Mouse (Mus musculus) lung, embryonic 15.5 days (tissue): Measurements from ENCODE around the gene Kcnma1. TPM values are rescaled to one million over a fixed set of nuclear protein-coding genes. Genes with fewer than 3 reads are reported as not detected.

Experiments used
- ATAC-seq: fragments of 200-750 bp; cut with Nextera tagmentation; 2 replicates; pipeline ENCODE4 v1.8.0; 2017; ENCODE audit warnings: moderate number of reproducible peaks, borderline replicate concordance; ENCODE audit not compliant: low FRiP score, low TSS enrichment; ENCODE audit errors: extremely low read depth
- H3K27ac ChIP-seq: fragments of 300-500 bp; sonication (generic); 2 replicates; pipeline ENCODE4 v1.5.1; 2015; ENCODE audit warnings: moderate library complexity, mild to moderate bottlenecking, inconsistent platforms
- H3K27me3 ChIP-seq: fragments of 300-500 bp; sonication (generic); 2 replicates; pipeline ENCODE4 v1.6.1; 2015; ENCODE audit warnings: inconsistent platforms
- H3K36me3 ChIP-seq: fragments of 300-500 bp; sonication (generic); 2 replicates; pipeline ENCODE4 v1.6.1; 2015; ENCODE audit warnings: inconsistent platforms
- H3K4me1 ChIP-seq: fragments of 300-500 bp; sonication (generic); 2 replicates; pipeline ENCODE4 v1.6.1; 2015; ENCODE audit warnings: inconsistent platforms
- H3K4me2 ChIP-seq: fragments of 300-500 bp; sonication (generic); 2 replicates; pipeline ENCODE4 v1.6.1; 2015; ENCODE audit warnings: inconsistent platforms, mild to moderate bottlenecking, moderate library complexity
- H3K4me3 ChIP-seq: fragments of 300-500 bp; sonication (generic); 2 replicates; pipeline ENCODE4 v1.5.1; 2015; ENCODE audit warnings: mild to moderate bottlenecking, inconsistent platforms
- H3K9ac ChIP-seq: fragments of 300-500 bp; sonication (generic); 2 replicates; pipeline ENCODE4 v1.6.1; 2015; ENCODE audit warnings: inconsistent platforms
- H3K9me3 ChIP-seq: fragments of 300-500 bp; sonication (generic); 2 replicates; pipeline ENCODE4 v1.6.1; 2016; ENCODE audit warnings: inconsistent platforms
- WGBS: fragments of 180-500 bp; shearing (Covaris S2); methylation state at CpG from one replicate; pipeline ENCODE4 v1.1.7; 2015; 5-methylcytosine and 5-hydroxymethylcytosine counted together
- polyA plus RNA-seq: library from polyadenylated mRNA; unstranded; fragments of >200 nt; fragmentation: Nextera tagmentation; extraction: Ambion mirVana; gene quantifications from 2 replicates; pipeline ENCODE4 v1.2.1, GENCODE M21; 2015

Gene Kcnma1
- polyA plus RNA-seq, 1 experiment from 2014 or later, result 1.4 TPM

- H3K4me1 ChIP-seq, result no peaks in the 10 kb centered on the region
- H3K9me3 ChIP-seq, result no peaks in the 10 kb centered on the region
- H3K9ac ChIP-seq, result no peak overlapping the region
- no peak overlapping the region for H3K4me2 ChIP-seq
- H3K27ac ChIP-seq, result no peak overlapping the region
- H3K36me3 ChIP-seq, result no peaks in the 10 kb centered on the region
- no peaks in the 10 kb centered on the region; the same call in 1 of the 2 replicates for H3K27me3 ChIP-seq
- no peak for ATAC-seq
- 29% methylated on average over 3 of the region's 3 CpGs for WGBS
- H3K4me3 ChIP-seq, result no peak overlapping the region
These were observed 221.6 kb downstream of the Kcnma1 start for GRCm38 (mm10) chr14:23792674-23793073.

- Histone ChIP-seq H3K27ac (no peak overlapping the region), H3K4me1 (no peaks in the 10 kb centered on the region), H3K9me3 (no peaks in the 10 kb centered on the region), H3K4me2 (no peak overlapping the region), H3K9ac (no peak overlapping the region), H3K36me3 (no peaks in the 10 kb centered on the region), H3K27me3 (no peaks in the 10 kb centered on the region; the same call in 1 of the 2 replicates), H3K4me3 (no peak overlapping the region)
- ATAC-seq, result no peak
- WGBS, result 34% methylated on average over 3 of the region's 3 CpGs
These were observed 222.2 kb downstream of the Kcnma1 start for GRCm38 (mm10) chr14:23792076-23792475.

- ATAC-seq, result no peak
- no peaks in the 10 kb centered on the region; the same call in 1 of the 2 replicates for H3K27me3 ChIP-seq
- no peaks in the 10 kb centered on the region for H3K36me3 ChIP-seq
- peaks cover 8% of the 10 kb centered on the region; the same call in 1 of the 2 replicates for H3K4me1 ChIP-seq
- 46% methylated on average over 13 of the region's 13 CpGs for WGBS
- H3K9ac ChIP-seq, result no peak overlapping the region
- H3K4me3 ChIP-seq, result no peak overlapping the region
- H3K4me2 ChIP-seq, result no peak overlapping the region
- no peaks in the 10 kb centered on the region for H3K9me3 ChIP-seq
- H3K27ac ChIP-seq, result no peak overlapping the region
These were observed 223.0 kb downstream of the Kcnma1 start for GRCm38 (mm10) chr14:23791261-23791691.

GRCm38 (mm10) chr14:23786687-23787073 lies 227.6 kb downstream of the Kcnma1 start:
- no peak overlapping the region for H3K27ac ChIP-seq
- H3K4me1 ChIP-seq, result peaks cover 11% of the 10 kb centered on the region; the same call in 1 of the 2 replicates
- no peaks in the 10 kb centered on the region; the same call in 1 of the 2 replicates for H3K27me3 ChIP-seq
- 16% methylated on average over 1 of the region's 1 CpGs for WGBS
- no peak overlapping the region for H3K4me3 ChIP-seq
- H3K9me3 ChIP-seq, result no peaks in the 10 kb centered on the region
- no peak overlapping the region for H3K9ac ChIP-seq
- ATAC-seq, result no peak
- H3K36me3 ChIP-seq, result no peaks in the 10 kb centered on the region
- H3K4me2 ChIP-seq, result no peak overlapping the region

GRCm38 (mm10) chr14:23785921-23786686 lies 228.2 kb downstream of the Kcnma1 start:
- 29% methylated on average over 10 of the region's 10 CpGs for WGBS
- H3K27ac ChIP-seq, result no peak overlapping the region
- no peak overlapping the region for H3K4me3 ChIP-seq
- H3K4me2 ChIP-seq, result no peak overlapping the region
- no peaks in the 10 kb centered on the region; the same call in 1 of the 2 replicates for H3K27me3 ChIP-seq
- no peaks in the 10 kb centered on the region for H3K9me3 ChIP-seq
- no peak for ATAC-seq
- peaks cover 11% of the 10 kb centered on the region; the same call in 1 of the 2 replicates for H3K4me1 ChIP-seq
- no peaks in the 10 kb centered on the region for H3K36me3 ChIP-seq
- H3K9ac ChIP-seq, result no peak overlapping the region

GRCm38 (mm10) chr14:23782845-23783609 lies 231.3 kb downstream of the Kcnma1 start:
- WGBS, result 68% methylated on average over 8 of the region's 8 CpGs
- no peaks in the 10 kb centered on the region for H3K27me3 ChIP-seq
- H3K9me3 ChIP-seq, result no peaks in the 10 kb centered on the region
- H3K36me3 ChIP-seq, result no peaks in the 10 kb centered on the region
- no peak overlapping the region for H3K27ac ChIP-seq
- peaks cover 11% of the 10 kb centered on the region; the same call in 1 of the 2 replicates for H3K4me1 ChIP-seq
- ATAC-seq, result no peak
- no peak overlapping the region for H3K4me2 ChIP-seq
- H3K4me3 ChIP-seq, result no peak overlapping the region
- no peak overlapping the region for H3K9ac ChIP-seq

- H3K9me3 ChIP-seq, result no peaks in the 10 kb centered on the region
- H3K27ac ChIP-seq, result no peak overlapping the region
- H3K36me3 ChIP-seq, result no peaks in the 10 kb centered on the region
- no peak overlapping the region for H3K4me2 ChIP-seq
- ATAC-seq, result no peak
- H3K27me3 ChIP-seq, result no peaks in the 10 kb centered on the region
- H3K9ac ChIP-seq, result no peak overlapping the region
- no peak overlapping the region for H3K4me3 ChIP-seq
- no peaks in the 10 kb centered on the region for H3K4me1 ChIP-seq
- 62% methylated on average over 2 of the region's 2 CpGs for WGBS
These were observed 239.7 kb downstream of the Kcnma1 start for GRCm38 (mm10) chr14:23774542-23774941.

GRCm38 (mm10) chr14:23772685-23773084 lies 241.6 kb downstream of the Kcnma1 start:
- no peak for ATAC-seq
- Histone ChIP-seq H3K4me3 (no peak overlapping the region), H3K27me3 (no peaks in the 10 kb centered on the region), H3K27ac (no peak overlapping the region), H3K36me3 (no peaks in the 10 kb centered on the region), H3K4me2 (no peak overlapping the region), H3K9ac (no peak overlapping the region), H3K4me1 (no peaks in the 10 kb centered on the region), H3K9me3 (no peaks in the 10 kb centered on the region)
- WGBS, result 52% methylated on average over 3 of the region's 3 CpGs

GRCm38 (mm10) chr14:23771794-23772193 lies 242.5 kb downstream of the Kcnma1 start:
- H3K4me1 ChIP-seq, result no peaks in the 10 kb centered on the region
- H3K9ac ChIP-seq, result no peak overlapping the region
- no peak overlapping the region for H3K27ac ChIP-seq
- no peak overlapping the region for H3K4me2 ChIP-seq
- H3K36me3 ChIP-seq, result no peaks in the 10 kb centered on the region
- H3K4me3 ChIP-seq, result no peak overlapping the region
- H3K27me3 ChIP-seq, result no peaks in the 10 kb centered on the region
- ATAC-seq, result no peak
- no peaks in the 10 kb centered on the region for H3K9me3 ChIP-seq
- 71% methylated on average over 1 of the region's 1 CpGs for WGBS

GRCm38 (mm10) chr14:23762471-23762870 lies 251.8 kb downstream of the Kcnma1 start:
- no peak overlapping the region for H3K9ac ChIP-seq
- no peak overlapping the region for H3K27ac ChIP-seq
- no peaks in the 10 kb centered on the region for H3K9me3 ChIP-seq
- H3K27me3 ChIP-seq, result no peaks in the 10 kb centered on the region
- H3K4me1 ChIP-seq, result no peaks in the 10 kb centered on the region
- no peak overlapping the region for H3K4me2 ChIP-seq
- WGBS, result 82% methylated on average over 2 of the region's 2 CpGs
- no peak overlapping the region for H3K4me3 ChIP-seq
- no peak for ATAC-seq
- no peaks in the 10 kb centered on the region for H3K36me3 ChIP-seq

GRCm38 (mm10) chr14:23759626-23760025 lies 254.7 kb downstream of the Kcnma1 start:
- WGBS, result 83% methylated on average over 5 of the region's 5 CpGs
- H3K27ac ChIP-seq, result no peak overlapping the region
- no peak overlapping the region for H3K9ac ChIP-seq
- H3K27me3 ChIP-seq, result no peaks in the 10 kb centered on the region
- H3K4me3 ChIP-seq, result no peak overlapping the region
- no peaks in the 10 kb centered on the region for H3K36me3 ChIP-seq
- ATAC-seq, result no peak
- H3K4me2 ChIP-seq, result no peak overlapping the region
- no peaks in the 10 kb centered on the region for H3K4me1 ChIP-seq
- H3K9me3 ChIP-seq, result no peaks in the 10 kb centered on the region

GRCm38 (mm10) chr14:23758421-23758820 lies 255.9 kb downstream of the Kcnma1 start:
- no peaks in the 10 kb centered on the region for H3K9me3 ChIP-seq

More at GRCm38 (mm10) chr14:23758421-23758820, 255.9 kb downstream of the Kcnma1 start:
- Histone ChIP-seq H3K9ac (no peak overlapping the region), H3K27ac (no peak overlapping the region), H3K4me3 (no peak overlapping the region), H3K4me2 (no peak overlapping the region), H3K4me1 (no peaks in the 10 kb centered on the region), H3K36me3 (no peaks in the 10 kb centered on the region), H3K27me3 (no peaks in the 10 kb centered on the region)
- WGBS, result 60% methylated on average over 1 of the region's 1 CpGs
- no peak for ATAC-seq
